Mouse (Mus musculus) adrenal gland, postnatal 36 days (tissue): ENCODE measurements around the gene 3110040N11Rik. TPM values are rescaled to one million over a fixed set of nuclear protein-coding genes. Genes with fewer than 3 reads are reported as not detected.

ENCODE experiments used
- DNase-seq, 2 experiments: peaks; one replicate each; pipeline ENCODE4 v3.0.0; 2021; ENCODE audit warnings: mixed read lengths in 1 of 2
- total RNA-seq, 2 experiments: library from RNA; stranded (reverse); gene quantifications; 2 replicates each; pipeline ENCODE4 v1.2.3; 2021

The 3110040N11Rik gene
- total RNA-seq, 2 experiments from 2014 or later, result 30.9 to 41.0 TPM

DNA sequence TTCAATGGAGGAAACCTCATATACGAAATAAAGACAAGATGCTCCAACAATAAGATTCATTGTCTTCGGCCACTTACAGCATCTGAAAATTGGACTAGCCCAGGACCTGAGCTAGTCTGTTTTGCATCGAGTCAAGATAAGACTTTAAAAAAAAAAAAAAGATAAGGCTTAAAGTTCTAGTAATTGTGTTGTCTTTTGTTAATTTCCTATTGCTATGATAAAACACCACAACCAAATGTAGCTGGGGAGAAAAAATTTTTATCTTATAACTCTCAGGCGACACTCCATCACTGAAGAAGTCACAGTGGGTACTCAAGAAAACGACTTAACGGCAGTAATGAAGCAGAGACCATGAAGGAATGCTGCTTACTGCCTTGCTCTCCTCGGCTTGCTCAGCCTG lies 49.3 kb downstream of the 3110040N11Rik start:
- DNase-seq, result no peak

DNA sequence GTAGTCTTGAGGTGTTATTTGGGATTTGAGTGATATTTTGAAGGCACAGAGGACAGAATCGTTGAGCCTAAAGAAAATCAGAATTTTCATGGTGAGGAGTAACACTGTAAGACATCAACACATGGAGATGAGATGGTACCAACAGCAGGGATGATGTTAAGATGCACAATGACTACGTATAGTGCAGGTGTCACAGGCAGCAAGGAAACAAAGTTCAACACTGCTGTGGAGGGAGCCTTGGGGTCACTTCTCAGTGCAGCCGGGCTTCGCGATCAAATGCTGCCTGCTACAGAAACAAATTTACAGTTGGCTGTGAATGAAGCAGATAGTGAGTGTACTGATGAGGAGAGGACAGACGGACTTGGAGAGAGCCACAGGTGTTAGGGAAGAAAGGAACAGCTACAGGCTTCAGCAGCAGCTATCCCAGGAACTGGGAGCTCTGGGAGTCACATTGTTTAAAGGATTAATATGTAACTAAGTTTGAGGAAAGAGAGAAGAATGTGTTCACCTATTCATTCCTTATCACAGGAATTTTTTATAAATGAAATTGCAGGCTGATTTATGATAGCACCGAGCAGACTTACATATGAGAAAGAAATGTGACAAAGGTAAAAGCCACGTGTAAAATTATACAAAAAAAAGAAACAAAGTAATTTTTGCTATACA lies 50.4 kb downstream of the 3110040N11Rik start:
- DNase-seq, result no peak

DNA sequence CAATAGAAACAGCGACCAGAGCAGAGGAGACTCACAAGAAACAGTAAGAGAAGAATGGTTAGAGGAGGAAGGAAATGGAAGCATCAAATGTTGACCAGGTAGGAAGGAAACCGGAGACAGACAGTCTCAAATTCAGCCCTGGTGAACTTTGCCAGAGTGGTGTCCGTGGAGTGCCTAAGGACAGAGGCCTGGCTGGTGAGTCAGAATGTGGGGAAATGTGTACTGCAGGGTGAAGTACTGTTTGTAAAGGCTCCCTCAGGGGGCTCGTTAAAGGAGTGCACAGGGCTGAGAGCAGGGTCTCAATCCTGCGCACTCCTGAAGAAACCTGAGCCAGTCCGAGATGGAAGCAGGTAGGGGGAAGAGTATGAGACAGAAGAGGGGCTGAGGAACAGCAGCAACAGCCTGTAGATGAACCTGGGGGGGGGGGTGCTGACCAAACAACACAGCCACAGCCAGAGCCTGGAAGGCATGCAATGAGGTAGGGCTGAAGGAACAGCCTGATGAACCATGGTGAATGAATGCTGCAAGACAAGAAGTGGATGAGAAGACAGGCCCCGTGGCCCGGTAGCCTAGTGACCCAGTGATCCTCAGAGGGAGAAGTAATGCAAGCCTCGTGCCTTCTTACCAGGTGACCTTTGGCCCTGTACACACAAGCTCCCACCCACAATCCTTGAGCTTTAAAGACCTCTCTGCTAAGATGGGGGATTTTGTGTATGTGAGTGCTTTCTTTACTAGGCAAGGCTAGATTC lies 53.8 kb downstream of the 3110040N11Rik start:
- DNase-seq, result no peak

DNA sequence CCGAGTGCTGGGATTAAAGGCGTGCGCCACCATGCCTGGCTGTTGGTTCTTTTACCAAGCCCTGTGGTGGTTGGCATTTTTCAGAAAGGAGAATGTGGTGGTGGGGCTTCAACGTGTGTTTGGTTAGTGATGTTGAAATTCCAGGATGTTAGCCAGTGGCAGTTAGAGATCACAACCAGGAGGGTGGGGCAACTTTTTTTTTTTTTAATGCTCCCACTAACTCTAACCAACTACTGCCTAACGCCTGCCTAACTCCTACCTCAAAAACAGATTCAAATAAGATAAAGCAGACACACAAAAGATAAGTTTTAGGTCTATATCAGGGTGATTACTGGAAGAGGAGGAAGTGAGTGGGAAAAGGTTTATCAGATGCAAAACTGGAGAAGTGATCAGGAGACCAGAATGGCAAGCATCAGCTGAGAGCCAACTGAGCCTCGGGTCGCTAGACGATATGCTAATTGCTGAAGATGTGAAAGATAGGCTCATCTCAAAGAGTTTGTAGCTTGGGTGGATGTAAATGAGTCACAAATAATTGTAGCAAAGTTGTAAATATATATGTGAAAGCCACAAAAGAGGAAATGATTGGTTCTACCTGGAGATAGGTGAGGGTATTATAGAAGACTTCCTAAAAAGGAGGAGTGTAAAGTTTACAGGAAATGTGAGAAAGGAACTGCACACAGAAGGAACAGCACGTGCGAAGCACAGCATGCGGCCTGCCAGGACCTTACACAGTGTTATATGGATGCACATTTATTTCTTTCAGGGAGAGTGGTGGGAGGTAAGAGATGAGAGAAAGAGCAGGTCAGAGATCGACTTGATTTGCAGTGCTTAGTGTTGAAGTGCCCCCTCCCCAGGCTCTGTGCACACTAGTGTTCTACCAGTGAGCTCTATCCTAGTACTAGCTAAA lies 56.8 kb downstream of the 3110040N11Rik start:
- no peak for DNase-seq

Other genes starting within 250 kb of the 3110040N11Rik start
- gene Fsd2, start 222.5 kb downstream of the 3110040N11Rik start, total RNA-seq, result 1 to 10 TPM in 1 of 2 experiments, under 1 TPM in 1; 0.95 to 1.3 TPM
- gene Whamm, start 218.2 kb downstream of the 3110040N11Rik start, total RNA-seq, result 10 to 100 TPM; 20.4 to 21.2 TPM
- gene Homer2, start 82.0 kb downstream of the 3110040N11Rik start, total RNA-seq, result 1 to 10 TPM; 2.3 to 5.1 TPM
- gene Ramac, start 26.6 kb downstream of the 3110040N11Rik start, total RNA-seq, result 10 to 100 TPM; 38.7 to 57.4 TPM
- 100 to 1,000 TPM; 115 to 123 TPM for gene Btbd1, start 40.0 kb upstream of the 3110040N11Rik start, total RNA-seq
- not detected for gene Gm10160, start 66.3 kb upstream of the 3110040N11Rik start, total RNA-seq
- 10 to 100 TPM; 10.5 to 18.3 TPM for gene Tm6sf1, start 69.5 kb upstream of the 3110040N11Rik start, total RNA-seq
- gene Hdgfl3, start 145.0 kb upstream of the 3110040N11Rik start, total RNA-seq, result 10 to 100 TPM; 11.6 to 12.0 TPM
- under 1 TPM; 0.63 to 0.73 TPM for gene Bnc1, start 202.8 kb upstream of the 3110040N11Rik start, total RNA-seq